Comparison of ENCODE assay signal across 21 mouse cellular contexts in the genomic region with DNA sequence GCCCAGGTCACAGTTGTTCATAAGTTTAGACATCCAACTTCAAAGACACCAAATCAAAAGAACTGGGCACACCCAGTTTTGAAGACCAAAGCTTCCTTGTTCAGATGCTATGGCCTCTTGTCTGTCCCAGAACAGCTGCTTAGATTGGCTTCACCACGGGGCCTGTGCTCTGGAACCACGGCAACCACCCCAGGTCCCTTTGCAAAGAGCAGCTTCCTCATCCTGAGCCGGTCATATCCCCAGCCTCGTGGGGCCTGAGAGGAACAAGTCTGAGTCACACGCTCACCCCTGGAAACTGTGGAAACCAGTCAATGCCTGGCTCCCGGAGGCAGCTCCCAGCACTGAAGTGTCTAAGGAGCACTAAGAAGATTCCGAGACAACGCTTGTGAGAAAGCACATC.
A peak's percentile ranks its signal among the peaks of the same experiment; 100 is the strongest.
DNase-seq lines count a peak whose midpoint lies in the region; ATAC-seq and TF ChIP-seq lines count a peak whose summit lies in the region.
"Had no signal": no experiment of that assay in that cellular context is flagged by ENCODE, and none has a peak within 500 bp of the region (broad histone marks: within the 10 kb centered on the region; RNA-seq: fewer than 3 reads in every experiment).

No protein-coding gene starts in this region.

- intact Hi-C loops in heart, adult 2 months (cut with DNase I) = no loop called here
- intact Hi-C loops in heart, postnatal 36 days (cut with DNase I) = no loop called here
- intact Hi-C loops in left cerebral cortex, postnatal 36 days (cut with DNase I) = no loop called here

- H3K79me2 ChIP-seq in heart, adult 2 months (replicated peaks; ENCODE audit: control insufficient read depth, insufficient read depth, low read length) = no peaks in the 10 kb centered on the region

- TF ChIP-seq POLR2A in heart, adult 2 months (IDR thresholded peaks at IDR 0.05; ENCODE audit: insufficient read depth, low read depth, low read length) = no peak
- no peak for TF ChIP-seq POLR2A in bone marrow macrophage, adult 2 months (IDR thresholded peaks at IDR 0.05; ENCODE audit: borderline replicate concordance, low read depth, low read length)

- no peaks in the 10 kb centered on the region for H3K27me3 ChIP-seq in heart, adult 2 months (ENCODE audit: control insufficient read depth, insufficient read depth, low read length)
- H3K27me3 ChIP-seq: embryonic facial prominence, embryonic 13.5 days; heart, embryonic 15.5 days; hindbrain, embryonic 12.5 days; neural tube, embryonic 15.5 days had no signal

- no peaks in the 10 kb centered on the region for H3K36me3 ChIP-seq in heart, adult 2 months (ENCODE audit: control insufficient read depth, insufficient read depth, low read length)
- H3K36me3 ChIP-seq: embryonic facial prominence, embryonic 13.5 days; G1E; heart, embryonic 15.5 days; hindbrain, embryonic 12.5 days; neural tube, embryonic 15.5 days had no signal

- no peak overlapping the region for H3K4me3 ChIP-seq in heart, adult 2 months
- H3K4me3 ChIP-seq in bone marrow macrophage, adult 2 months (ENCODE audit: insufficient read depth, low read length) = no peak overlapping the region
- H3K4me3 ChIP-seq: embryonic facial prominence, embryonic 13.5 days; heart, embryonic 15.5 days; hindbrain, embryonic 12.5 days; neural tube, embryonic 15.5 days had no signal

- H3K27ac ChIP-seq in heart, adult 2 months = no peak overlapping the region
- peak overlapping the region; percentile 48 for H3K27ac ChIP-seq in bone marrow macrophage, adult 2 months (ENCODE audit: insufficient read depth, low read depth, low read length)
- H3K27ac ChIP-seq: embryonic facial prominence, embryonic 13.5 days; heart, embryonic 15.5 days; hindbrain, embryonic 12.5 days; neural tube, embryonic 15.5 days had no signal

- peaks cover 2% of the 10 kb centered on the region; the same call in 1 of the 2 replicates for H3K4me1 ChIP-seq in heart, adult 2 months (ENCODE audit: control insufficient read depth, insufficient read depth, low read length)
- peaks cover 13% of the 10 kb centered on the region for H3K4me1 ChIP-seq in bone marrow macrophage, adult 2 months (ENCODE audit: control insufficient read depth, insufficient read depth, low read length)

- TF ChIP-seq EP300 in heart, adult 2 months (IDR thresholded peaks at IDR 0.05; ENCODE audit: insufficient read depth, low read depth, low read length) = no peak

- no peak for TF ChIP-seq CTCF in heart, adult 2 months (IDR thresholded peaks at IDR 0.05)
- TF ChIP-seq CTCF in bone marrow macrophage, adult 2 months (IDR thresholded peaks at IDR 0.05; ENCODE audit: low read depth, low read length) = no peak

- H3K9ac ChIP-seq in heart, adult 2 months (ENCODE audit: low read depth, low read length) = no peak overlapping the region
- H3K9ac ChIP-seq: embryonic facial prominence, embryonic 13.5 days; heart, embryonic 15.5 days; hindbrain, embryonic 12.5 days; lung, embryonic 14.5 days; neural tube, embryonic 15.5 days had no signal

- WGBS in heart, adult 2 months = 50% methylated on average over 8 of the region's 8 CpGs

- peak; percentile 37 to 56 for DNase-seq in heart, adult 2 months
- DNase-seq in heart, postnatal 36 days = no peak
- DNase-seq in 3134 (ENCODE audit: extremely low read depth, insufficient read length, low spot score) = peak; percentile 34
- DNase-seq in left cerebral cortex, postnatal 36 days (ENCODE audit: low spot score in 2 of 2) = no peak
- DNase-seq in thymus, postnatal 0 days (ENCODE audit: low spot score) = no peak
- DNase-seq: adrenal gland, adult 2 months; cerebellum, adult 11-12 months; kidney, adult 9 months; kidney, postnatal 36 days; layer of hippocampus, adult 9-11 months; lung, embryonic 14.5 days; right cerebral cortex, postnatal 25 days had no signal

- ATAC-seq in megakaryocyte progenitor cell, adult 5-6 weeks (replicated peaks; ENCODE audit: poor library complexity) = peak; percentile 75
- ATAC-seq: CD4-positive, CD25-positive, alpha-beta regulatory T cell, adult 4 months; inflammation-experienced regulatory T-cells, adult 6 months had no signal

Comparison
In these comparisons a context has a peak if more than half of its experiments do, and no peak if none do; other contexts are left out.
1. DNase-seq: peak in heart, adult 2 months (2 of 2) and 3134 (single experiment); none in heart, postnatal 36 days (0 of 2), left cerebral cortex, postnatal 36 days (0 of 2) and thymus, postnatal 0 days (single experiment).